Mouse (Mus musculus) spleen, embryonic (tissue): ENCODE measurements around the gene Evc.

Source experiments
- CTCF ChIA-PET: fragments of 350-600 bp; sonication (Branson Sonifier 250); formaldehyde crosslinking; loops from one replicate; lab custom pipeline; 2022; lab: Charles Lee

The Evc gene

DNA sequence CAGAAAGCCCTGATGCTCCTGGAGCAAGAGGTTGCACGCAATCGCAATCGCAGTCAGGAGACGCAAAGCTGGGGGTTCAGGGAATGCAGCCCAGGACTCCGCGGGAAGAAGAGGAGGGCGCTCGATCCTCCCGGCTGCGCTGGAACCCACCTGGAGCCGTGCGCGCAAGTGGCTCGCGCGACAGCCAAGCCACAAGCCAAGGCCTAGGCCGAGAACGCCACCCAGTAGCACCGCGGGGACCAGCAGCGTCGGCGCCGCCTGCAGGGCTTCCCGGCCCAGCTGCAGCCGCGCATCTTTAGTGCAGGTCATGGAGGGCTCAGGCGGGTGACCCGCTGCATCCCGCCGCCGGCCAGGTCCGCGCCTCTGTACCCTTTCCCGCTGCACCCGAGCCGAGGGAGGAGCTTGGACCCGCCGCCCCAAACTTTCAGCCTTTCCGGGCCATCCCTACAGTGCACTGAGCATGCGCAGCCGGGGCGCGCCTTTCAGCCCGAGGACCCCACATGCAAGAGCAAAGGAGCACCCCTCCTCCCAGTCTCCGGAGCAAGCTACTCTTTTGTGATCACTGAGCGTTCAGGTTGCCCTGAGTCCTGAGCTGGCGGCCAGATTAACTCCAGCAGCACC lies at the start of gene Evc:
Gene Evc, minus strand, starts transcription at position 410 of the 621 bp plus-strand sequence.
- CTCF ChIA-PET: no interaction called here

DNA sequence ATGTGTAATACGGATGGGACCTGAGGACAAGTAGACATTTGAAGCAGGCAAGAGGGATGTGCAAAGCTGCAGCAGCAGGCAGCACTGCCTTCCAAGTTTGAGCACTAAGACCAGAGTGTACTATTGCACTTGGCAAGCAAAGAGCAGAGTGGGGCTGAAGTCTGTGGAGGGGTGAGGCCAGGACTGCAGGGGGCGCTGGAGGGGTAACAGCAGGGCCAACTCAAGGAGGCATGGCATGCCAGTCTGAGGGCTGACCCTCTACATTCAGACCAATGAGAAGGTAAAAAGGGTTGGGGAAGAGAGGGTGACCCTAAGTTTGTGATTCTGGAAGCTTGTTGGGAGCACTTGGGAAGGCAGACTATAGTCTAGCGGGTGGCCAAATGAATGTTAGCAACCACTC lies 46.9 kb upstream of the Evc start:
- CTCF ChIA-PET: no interaction called here

DNA sequence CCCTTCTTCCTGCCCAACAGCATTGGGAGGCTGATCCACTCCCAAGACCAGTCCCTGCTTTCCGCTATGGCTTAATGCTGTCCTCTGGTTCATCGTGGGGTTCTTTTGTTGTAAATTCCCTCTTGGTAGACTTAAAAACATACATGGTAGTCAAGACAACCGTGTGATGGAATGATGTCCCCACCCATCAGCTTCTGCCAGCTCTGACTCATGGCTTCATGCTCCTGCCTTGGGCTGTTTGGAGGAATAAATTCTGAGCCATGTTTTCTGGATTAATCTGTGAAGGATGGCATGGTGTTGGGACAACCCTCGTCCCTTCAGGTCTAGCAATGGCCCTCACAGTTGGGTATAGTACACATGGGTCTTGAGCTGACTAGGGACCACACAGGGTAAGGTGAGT lies 43.9 kb upstream of the Evc start:
- CTCF ChIA-PET: no interaction called here

DNA sequence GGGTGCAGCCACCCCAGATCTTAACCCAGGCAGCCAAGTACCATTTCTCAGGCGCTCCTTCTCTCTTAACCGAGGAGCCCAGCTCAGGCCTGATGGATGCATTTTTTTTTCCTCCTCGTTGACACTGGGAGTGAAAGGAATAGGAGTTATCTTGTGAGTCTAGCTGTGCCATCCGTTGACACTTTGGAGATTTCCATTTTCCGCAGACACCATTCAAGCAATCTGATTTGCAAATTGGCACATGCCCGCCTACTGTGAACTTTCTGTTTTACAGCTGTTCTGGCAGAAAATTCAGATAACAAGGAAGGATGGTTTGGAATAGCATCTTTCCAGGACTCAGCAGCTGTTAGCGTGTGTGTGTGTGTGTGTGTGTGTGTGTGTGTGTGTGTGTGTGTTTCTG lies 40.7 kb upstream of the Evc start:
- CTCF ChIA-PET: no interaction called here

DNA sequence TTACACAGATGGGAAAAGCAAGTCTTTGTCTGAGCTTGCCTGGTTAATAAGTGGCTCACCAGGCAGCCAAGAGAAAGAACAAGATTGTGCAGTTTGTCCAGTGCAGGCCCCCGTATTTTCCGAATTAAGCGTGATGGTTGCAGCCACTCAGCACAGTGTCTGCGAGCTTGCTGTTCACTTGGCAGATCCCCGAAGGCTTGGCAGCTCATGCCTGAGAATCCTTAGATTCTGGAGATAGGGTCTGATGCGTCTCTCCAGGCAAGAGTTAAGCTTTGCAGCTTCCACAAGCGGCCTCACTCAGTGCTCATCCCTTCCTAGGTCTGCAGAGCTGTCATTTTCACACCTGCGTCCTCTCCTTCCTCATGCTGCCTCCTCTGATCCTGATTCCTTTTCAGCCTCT lies 32.1 kb upstream of the Evc start:
- CTCF ChIA-PET: no interaction called here

DNA sequence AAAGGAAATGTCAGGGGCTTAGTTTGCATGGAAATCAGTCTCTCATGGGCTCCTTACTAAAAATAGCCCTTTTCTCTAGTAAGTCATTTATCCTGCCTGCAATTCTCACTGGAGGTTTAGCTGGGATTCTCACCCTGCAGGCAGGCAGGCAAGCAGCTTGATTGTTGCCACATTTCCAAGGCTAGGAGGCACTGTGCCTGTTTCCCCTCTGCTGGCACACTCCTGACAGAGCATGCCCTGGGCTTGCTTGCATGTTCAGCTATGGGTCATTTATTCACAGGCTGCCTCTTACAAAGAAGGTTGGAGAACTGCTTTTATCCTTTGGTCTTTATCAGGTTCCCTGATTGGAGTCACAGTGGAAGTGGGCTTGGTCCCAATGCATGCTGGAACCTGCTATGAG lies 29.1 kb upstream of the Evc start:
- CTCF ChIA-PET: no interaction called here

DNA sequence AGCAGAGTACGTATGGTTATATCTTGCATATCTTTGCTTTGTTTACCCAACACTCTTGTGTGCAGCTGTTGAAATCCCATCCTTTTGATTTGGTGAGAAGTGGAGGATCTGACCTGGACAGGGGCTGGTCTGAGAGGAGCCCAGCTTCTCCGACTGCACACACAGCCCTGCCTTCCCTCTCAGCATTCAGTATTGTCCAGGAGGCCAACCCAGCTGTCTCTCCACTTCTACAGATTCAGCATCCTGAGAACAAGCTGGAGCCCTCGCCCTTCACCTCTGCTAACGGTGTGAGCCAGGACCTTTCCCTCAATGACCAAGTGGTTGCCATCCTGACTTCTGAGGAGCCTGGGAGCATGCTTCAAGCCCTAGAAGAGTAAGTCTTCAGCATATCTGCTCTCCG lies 26.6 kb upstream of the Evc start:
- CTCF ChIA-PET: interaction anchor here (0.7 kb wide), 1 partner anchor 695 kb away, joined by 4 read pairs; no protein-coding TSS in a partner anchor

DNA sequence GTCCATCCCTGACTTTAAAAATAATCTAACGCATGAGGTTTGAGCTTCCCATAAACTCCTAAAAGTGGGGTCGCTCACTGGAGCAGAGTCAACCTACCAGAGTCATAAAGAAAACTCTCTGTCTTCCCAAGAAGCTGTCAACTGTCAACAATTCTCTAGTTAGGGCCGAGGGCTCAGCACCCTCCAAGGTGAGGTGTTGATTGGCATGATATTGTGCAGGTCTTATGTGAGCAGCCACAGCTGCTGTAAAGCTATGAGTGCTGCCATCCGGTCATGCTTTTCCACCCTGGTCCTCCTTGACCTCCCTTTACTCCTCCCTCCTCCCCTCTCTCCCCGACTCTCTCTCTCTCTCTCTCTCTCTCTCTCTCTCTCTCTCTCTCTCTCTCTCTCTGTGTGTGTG lies 25.9 kb upstream of the Evc start:
- CTCF ChIA-PET: interaction anchor here (0.7 kb wide), 1 partner anchor 696 kb away, joined by 4 read pairs; no protein-coding TSS in a partner anchor

DNA sequence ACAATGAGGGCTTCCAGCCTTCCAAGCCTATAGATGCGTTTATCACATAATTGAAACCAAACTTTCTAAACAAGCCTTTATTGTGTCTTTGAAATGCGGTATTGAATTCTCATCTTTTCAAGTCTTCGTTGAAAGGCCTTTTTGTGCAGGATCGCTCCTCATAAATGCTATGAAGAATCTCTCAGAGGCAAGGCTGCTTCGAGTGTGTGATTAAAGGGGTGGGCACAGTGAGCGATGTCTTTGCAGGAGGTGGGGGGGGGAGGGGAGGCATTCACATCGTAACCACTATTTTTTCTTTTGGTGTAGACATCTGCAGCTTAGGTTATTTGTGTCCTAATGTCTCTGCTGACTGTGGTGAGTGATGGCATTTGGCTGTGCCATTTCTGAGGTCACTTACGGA lies 19.3 kb upstream of the Evc start:
- CTCF ChIA-PET: no interaction called here

DNA sequence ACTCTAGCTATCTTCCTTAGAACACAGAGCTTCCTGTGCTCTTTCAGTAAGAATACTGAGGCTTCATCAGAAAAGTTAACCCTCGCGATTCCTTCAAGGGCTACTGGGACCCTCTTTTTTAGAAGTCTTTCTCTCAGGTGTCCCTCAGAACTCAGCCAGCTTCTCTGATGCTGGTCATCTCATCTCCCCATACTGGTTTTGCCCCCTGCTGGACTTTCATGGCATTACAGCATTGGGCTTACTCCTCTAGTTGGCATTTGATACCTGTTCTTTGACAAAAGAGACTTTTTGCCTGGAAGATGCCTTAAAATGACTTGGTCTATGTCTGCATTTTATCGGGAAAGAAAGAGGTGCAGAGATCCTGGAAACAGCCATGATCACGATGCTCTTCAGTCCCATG lies 17.7 kb upstream of the Evc start:
- CTCF ChIA-PET: no interaction called here

DNA sequence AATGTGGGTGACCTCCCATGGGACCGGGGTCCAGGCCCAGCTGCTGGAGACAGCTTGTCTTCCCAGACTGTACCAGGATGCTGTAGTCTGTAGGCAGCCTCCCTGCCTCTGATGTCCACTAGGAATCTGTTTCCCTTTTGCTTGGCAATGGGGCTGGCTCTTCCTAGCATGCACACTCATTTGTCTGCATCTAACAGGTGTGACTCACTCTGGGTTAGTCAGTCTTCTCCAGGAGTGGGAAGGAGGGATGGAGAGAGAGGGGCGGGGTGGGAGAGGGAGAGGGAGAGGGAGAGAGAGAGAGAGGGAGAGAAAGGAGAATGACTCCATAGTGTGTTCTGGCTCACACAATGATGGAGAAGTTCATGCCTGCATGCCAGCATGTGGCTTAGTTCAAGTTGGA lies 15.1 kb upstream of the Evc start:
- CTCF ChIA-PET: no interaction called here

DNA sequence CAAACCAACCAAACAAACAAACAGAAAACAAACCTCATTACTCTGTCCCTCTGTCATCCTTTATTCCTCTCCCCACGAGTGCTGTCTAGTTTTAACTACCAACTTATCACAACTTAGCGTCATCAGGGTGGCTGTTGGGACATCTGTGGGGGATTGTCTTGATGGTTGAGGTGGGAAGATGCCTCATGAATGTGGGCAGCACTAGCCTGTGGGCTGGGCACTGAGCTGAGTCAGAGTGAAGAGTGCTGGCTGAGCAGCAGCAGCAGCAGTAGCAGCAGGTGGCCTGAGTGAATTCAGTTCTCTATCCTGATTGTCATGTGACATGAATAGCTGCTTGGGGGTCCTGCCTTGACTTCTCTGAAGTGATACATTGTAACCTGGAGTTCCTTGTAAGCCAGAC lies 7.3 kb upstream of the Evc start:
- CTCF ChIA-PET: no interaction called here

DNA sequence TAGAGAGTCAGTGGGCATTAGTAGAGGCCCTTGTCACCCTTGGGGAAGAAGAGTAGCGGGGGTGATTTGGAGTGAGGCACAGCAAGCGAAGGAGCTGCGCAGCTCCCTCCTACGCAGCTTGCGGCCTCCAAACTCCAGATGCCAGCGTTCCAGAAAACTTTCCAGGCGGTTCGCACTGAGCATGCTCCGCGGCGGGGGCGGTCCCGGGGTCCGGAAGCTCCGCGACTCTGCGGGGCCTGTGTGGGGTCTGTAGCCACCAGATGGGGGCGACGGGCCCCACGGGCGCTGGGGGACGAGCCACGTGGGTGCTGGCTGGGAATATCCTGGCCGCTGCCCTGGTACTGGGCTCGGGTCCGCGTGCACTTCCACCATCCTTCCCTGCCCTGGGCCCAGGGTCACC lies 1.6 kb upstream of the Evc start, which contains the start of gene Evc2:
Gene Evc2, plus strand, starts transcription at position 212 of the 400 bp plus-strand sequence.
- CTCF ChIA-PET: no interaction called here

DNA sequence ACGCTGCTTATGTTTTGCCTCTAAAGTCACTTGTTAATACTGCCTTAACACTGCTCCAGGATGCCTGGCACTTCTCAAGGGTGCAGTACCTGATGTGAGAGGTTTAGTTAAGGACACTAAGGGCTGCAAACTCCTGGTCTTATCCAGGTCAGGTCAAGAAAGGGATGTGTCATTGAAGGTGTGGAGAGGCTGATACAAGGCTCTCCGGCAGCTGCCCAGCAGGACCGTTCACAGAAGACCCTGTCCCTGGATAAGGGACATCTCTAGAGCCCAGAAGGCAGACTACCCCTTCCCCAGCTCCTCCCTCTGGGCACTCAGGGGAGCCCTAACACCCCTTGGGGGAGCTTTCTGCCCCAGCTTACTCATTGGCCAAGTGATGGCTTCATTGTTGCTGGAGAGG lies 1.0 kb upstream of the Evc start:
- CTCF ChIA-PET: no interaction called here

DNA sequence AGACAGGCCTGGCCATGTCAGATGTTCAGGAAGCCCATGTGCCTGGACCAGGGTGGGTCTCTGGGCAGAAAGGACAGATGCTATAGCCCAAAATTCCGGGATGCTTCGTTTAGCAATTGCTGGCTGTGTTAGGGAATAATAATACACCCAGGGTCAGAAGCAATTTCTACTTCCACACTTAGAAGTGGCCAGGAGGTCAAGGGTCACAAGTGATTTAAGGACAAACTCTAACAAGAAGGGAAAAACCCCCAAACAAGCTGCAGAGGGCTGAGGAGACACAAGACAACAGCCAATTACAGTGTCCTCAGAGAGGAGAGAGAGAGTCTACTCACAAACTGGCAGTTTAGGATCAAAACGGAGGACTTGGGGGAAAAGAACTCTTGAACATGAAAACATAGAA lies 1.6 kb downstream of the Evc start:
- CTCF ChIA-PET: no interaction called here

DNA sequence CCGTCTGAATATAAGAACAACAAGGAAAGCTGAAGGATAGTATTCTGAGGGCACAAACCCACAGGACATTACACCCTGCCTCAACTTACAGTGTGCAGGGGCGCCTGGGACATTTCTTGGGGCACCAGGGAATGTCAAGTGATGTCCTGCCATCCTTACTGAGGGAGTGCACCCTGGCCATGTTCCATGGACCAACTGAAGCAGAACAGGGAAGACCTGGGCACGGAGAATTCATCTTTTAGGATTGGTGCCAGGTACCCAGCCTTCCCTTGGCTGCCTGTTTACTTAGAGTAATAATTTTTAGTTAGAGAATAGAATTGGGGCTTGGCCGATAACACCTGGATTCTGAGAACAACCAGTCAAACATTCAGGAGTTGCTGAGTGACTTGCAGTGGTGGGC lies 4.6 kb downstream of the Evc start:
- CTCF ChIA-PET: no interaction called here

DNA sequence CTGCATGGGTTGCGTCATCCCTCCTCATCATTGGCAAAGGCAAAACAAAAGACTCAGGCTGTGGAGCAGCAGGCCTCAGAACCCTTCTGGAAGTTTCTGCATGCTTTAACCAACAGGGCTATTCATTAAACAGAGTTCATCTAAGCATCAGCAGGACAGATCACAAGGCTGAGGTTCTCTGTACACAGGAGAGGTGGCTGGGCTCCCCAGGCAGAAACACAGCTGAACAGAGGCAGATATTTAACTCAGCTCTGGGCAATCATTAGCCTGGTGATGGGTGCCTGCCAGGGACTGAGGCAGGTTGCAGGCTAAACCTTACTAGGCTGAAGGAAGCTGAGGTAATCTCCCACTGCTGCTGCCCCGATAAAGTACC lies 5.6 kb downstream of the Evc start:
- CTCF ChIA-PET: no interaction called here

DNA sequence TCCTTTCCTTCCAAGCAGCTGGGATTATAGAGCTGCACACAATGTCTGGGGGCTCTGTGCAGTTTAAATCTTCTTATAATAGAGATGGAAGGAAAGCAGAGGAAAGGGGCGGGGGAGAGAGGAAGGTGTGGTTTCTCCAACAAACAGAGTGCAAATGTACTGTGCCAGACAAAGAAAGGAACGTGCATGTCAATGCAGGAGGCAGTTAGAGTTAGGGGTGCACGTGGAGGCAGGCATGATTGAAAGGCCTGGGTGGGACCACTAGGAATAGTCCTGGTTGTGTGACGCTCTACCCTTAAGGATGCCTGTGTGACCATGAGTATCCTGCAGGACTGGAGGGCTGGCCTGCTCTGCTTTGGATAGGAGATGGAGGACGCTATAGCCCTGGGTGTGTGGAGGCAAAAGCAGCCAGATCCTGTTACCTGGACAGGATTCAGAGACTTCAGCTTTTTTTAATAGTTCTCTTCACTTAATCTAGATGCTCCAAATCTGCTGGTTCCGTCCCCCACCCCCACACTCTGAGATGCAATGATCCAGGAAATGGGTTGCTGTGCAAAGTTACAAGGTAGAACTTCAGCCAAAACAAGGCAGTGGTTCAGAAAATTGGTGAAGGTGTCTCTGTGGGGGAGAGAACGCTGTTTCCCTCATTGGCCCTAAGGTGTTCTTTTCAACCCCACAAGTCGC lies 6.1 kb downstream of the Evc start:
- CTCF ChIA-PET: no interaction called here

DNA sequence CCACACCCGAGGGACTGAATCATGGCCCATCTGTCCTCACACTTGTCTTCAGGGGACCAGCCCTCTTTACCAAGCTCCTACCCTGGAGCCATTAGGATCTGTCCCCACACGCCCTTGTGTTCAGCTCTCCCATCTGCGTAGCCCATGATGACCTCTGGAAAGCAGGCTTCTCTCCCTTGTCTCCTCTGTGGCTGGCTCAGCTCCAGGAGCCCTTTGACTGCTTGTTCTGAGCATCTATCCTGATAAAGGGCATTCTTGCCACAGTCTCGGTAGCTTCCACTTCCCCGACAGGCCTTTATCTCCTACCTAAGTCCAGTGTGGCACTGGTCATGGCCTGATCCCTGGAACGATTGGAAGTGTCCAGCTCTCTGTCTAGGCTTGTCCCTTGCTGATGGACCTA lies 10.0 kb downstream of the Evc start:
- CTCF ChIA-PET: no interaction called here

DNA sequence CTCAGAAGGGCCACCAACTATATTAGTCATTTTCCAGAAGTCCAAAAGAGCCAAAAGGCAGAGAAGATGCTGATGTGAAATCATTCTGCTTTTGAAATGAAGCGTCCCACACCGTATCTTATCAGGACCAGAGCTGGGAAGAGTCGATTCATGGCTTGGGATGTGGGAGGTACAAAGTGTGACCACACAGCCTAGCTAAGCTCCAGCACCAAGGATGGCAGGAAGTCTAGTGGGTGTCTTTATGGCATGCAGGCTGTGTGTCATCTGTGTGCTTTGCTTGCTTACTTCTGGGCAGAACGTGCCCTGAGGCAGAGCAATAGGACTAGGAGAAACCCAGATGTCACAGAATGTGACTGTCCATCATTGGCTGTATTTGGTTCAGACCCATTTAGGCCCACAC lies 15.9 kb downstream of the Evc start:
- CTCF ChIA-PET: no interaction called here

DNA sequence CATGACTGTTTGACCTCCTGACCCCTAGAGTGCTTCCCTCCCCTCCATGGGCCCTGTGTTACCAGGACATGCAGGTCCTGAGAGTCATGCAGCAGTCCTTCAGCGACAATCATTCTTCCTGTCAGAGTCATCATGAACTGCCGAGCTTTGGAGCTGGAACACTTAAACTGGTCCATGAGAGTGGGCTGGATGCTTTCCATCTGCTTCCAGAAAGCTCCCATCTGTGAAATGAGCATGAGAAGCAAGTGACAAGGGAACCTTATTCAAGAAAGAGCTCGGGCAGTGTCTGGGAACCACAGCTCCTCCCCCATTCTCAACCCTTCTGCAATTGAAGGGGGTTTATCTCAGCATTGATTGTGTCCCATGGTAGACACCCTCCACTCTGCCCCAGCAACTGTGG lies 16.5 kb downstream of the Evc start:
- CTCF ChIA-PET: no interaction called here

DNA sequence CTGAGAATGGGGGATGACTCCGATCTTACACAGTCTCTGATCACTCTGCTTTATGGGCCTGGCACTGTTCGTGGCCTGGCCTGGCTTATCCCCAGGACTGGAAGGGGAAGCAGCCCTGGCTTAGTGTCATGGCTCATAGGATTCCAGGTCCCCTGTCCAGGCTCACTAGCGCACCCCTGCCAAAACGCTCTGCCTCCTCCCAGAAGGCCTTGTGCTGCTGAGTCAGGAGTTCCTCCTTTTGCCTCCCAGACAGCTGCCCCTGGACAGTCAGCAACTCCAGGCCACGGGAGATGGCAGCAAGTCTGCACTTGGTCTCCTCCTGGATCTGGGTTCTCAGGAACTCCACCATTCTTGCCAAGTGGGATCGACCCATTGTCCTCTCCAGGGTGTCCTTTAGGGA lies 18.0 kb downstream of the Evc start:
- CTCF ChIA-PET: no interaction called here

DNA sequence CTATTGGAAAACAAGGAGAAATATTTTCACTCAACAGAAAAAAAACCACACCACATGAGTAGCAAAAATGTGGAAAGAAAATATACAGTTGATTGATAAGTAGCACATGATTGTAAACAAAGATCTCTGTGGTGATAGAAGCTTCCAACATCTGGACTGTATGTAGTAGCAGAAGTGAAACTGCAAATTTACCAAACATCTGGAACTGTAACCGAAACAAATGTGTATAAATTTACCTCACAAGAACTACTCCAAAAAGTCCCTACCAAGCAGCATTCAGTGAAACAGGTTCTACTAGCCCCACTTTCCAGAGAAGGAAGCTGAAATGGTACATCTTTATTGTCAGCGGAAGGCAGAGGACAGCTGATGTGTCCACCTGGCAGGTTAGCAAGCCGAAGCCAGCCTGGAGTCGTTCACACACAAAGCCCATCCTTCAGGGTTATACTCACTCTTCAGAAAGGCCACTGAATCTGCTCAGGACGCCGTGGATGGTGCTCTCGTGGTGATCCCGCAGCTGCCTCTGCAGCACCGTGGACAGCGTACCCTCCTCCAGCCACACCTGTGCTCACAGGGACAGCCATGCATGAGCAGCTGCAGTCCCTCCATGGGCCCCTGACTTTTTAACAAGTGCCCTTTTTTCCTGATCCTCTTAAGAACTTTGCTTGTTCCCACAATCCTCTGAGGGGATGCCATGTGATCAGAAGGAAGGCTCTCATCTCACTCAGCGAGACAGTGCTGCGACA lies 23.5 kb downstream of the Evc start:
- CTCF ChIA-PET: no interaction called here
